Mouse (Mus musculus): ENCODE measurements around the gene Vps37b. TPM values are rescaled to one million over a fixed set of nuclear protein-coding genes. Genes with fewer than 3 reads are reported as not detected.

Vps37b gene
- polyA plus RNA-seq, 1 experiment from 2014 or later = 50.4 TPM

DNA sequence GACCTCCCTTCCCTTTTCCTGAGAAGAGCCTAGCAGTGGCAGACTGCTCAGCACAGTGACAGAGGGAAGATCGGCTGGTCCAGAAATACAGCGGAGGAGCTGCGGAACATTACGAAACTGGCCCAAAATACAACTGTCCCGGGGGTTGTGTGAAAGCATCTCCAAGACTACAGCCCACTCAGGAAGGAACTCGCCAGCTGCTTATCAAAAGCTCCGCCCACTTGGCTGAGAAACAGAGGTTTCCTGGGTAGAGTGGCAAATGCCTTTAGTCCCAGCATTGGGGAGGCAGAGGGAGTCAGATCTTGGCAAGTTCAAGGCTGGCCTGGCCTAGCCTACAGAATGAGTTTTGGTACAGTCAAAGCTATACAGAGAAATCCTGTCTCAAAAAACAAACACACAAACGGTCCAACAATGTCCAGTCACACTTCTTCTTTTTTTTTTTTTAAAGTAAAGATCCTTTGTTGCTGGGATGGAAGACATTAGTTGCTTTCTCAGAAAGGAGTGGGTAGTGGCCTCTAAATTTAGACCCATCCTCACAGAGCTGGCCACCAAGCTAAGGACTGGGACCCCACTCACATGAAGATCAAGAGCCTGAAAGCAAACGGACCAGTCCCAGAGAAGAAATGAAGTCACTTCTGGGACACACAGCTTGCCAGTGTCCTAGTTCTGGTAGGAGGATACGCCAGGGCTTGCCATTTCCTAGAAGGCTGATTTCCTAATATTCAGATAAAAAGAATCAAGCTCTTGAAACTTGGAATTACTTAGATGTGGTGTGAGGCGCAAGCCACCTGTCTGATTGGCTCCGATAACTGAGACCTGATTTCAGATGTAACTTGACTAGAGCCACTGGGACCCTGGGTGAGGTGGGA, 12.5 kb downstream of the Vps37b start:
- H3K4me1 ChIP-seq = peaks cover 79% of the 10 kb centered on the region
- no peak overlapping the region for H3K4me2 ChIP-seq
- H3K9ac ChIP-seq (replicated peaks) = no peak overlapping the region
- no peak overlapping the region for H3K4me3 ChIP-seq (replicated peaks)
- 0 out of 2 replicates have a peak, but pooled peaks cover 3% of the 10 kb centered on the region for H3K36me3 ChIP-seq
- H3K9me3 ChIP-seq (replicated peaks) = no peaks in the 10 kb centered on the region
- ATAC-seq (ENCODE audit: low FRiP score) = peak; percentile 29; the same call in 1 of the 2 replicates
- H3K27me3 ChIP-seq (replicated peaks) = no peaks in the 10 kb centered on the region
- WGBS = 62% methylated on average over 12 of the region's 12 CpGs
- H3K27ac ChIP-seq (replicated peaks) = peak overlapping the region; percentile 66

GRCm38 (mm10) chr5:124018651-124019050, 13.4 kb downstream of the Vps37b start:
- H3K36me3 ChIP-seq = 0 out of 2 replicates have a peak, but pooled peaks cover 3% of the 10 kb centered on the region
- ATAC-seq (ENCODE audit: low FRiP score) = no peak
- peaks cover 79% of the 10 kb centered on the region for H3K4me1 ChIP-seq
- 84% methylated on average over 9 of the region's 9 CpGs for WGBS
- H3K27me3 ChIP-seq (replicated peaks) = no peaks in the 10 kb centered on the region
- no peak overlapping the region for H3K9ac ChIP-seq (replicated peaks)
- H3K4me3 ChIP-seq (replicated peaks) = no peak overlapping the region
- H3K27ac ChIP-seq (replicated peaks) = peak overlapping the region; percentile 66
- H3K9me3 ChIP-seq (replicated peaks) = no peaks in the 10 kb centered on the region
- no peak overlapping the region for H3K4me2 ChIP-seq

GRCm38 (mm10) chr5:124017941-124018340, 14.1 kb downstream of the Vps37b start:
- H3K4me1 ChIP-seq = peaks cover 79% of the 10 kb centered on the region
- no peak overlapping the region for H3K4me2 ChIP-seq

DNA sequence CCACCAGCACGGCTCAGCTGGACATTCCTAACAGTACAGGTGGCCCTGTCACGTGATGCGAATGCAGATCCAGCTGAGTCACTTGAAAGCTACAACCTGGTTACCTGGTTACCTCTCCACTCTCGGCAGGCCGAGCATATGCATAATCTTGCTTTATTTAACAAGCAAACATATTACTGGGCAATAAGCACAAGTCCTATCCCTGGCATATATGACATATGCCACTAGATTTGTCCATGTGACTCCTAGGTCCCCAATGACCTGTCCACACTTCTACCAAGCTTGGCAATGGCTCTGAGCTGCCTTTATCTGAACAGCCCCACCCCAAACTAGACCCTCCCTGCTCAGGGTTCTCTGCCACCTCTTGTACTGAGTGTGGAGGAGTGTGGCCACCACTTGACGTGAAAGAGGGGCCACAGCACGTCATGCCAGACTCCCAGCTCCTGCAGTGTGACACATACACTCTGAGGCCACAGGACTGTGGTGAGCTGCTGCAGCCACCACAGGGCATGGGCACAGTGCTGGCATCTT, 15.7 kb downstream of the Vps37b start:
- no peak overlapping the region for H3K4me3 ChIP-seq (replicated peaks)
- peaks cover 92% of the 10 kb centered on the region for H3K4me1 ChIP-seq
- no peak overlapping the region for H3K4me2 ChIP-seq
- 0 out of 2 replicates have a peak, but pooled peaks cover 3% of the 10 kb centered on the region for H3K36me3 ChIP-seq
- H3K27me3 ChIP-seq (replicated peaks) = no peaks in the 10 kb centered on the region
- no peaks in the 10 kb centered on the region for H3K9me3 ChIP-seq (replicated peaks)
- no peak for ATAC-seq (ENCODE audit: low FRiP score)
- no peak overlapping the region for H3K9ac ChIP-seq (replicated peaks)
- 87% methylated on average over 7 of the region's 7 CpGs for WGBS
- 0 out of 2 replicates have a peak overlapping the region, but pooled peaks have one; percentile 9 for H3K27ac ChIP-seq (replicated peaks)

More at GRCm38 (mm10) chr5:124017941-124018340, 14.1 kb downstream of the Vps37b start:
- 0 out of 2 replicates have a peak, but pooled peaks cover 3% of the 10 kb centered on the region for H3K36me3 ChIP-seq
- H3K4me3 ChIP-seq (replicated peaks) = no peak overlapping the region
- ATAC-seq (ENCODE audit: low FRiP score) = no peak
- no peaks in the 10 kb centered on the region for H3K27me3 ChIP-seq (replicated peaks)
- no peak overlapping the region for H3K9ac ChIP-seq (replicated peaks)
- 80% methylated on average over 9 of the region's 9 CpGs for WGBS
- H3K27ac ChIP-seq (replicated peaks) = no peak overlapping the region
- no peaks in the 10 kb centered on the region for H3K9me3 ChIP-seq (replicated peaks)

- Histone ChIP-seq H3K9ac (replicated peaks) (no peak overlapping the region), H3K4me2 (no peak overlapping the region), H3K4me1 (peaks cover 95% of the 10 kb centered on the region), H3K36me3 (no peaks in the 10 kb centered on the region), H3K4me3 (replicated peaks) (no peak overlapping the region), H3K27me3 (replicated peaks) (no peaks in the 10 kb centered on the region), H3K9me3 (replicated peaks) (no peaks in the 10 kb centered on the region), H3K27ac (replicated peaks) (0 out of 2 replicates have a peak overlapping the region, but pooled peaks have one; percentile 9)
- WGBS = 72% methylated on average over 2 of the region's 2 CpGs
- ATAC-seq (ENCODE audit: low FRiP score) = no peak
These were observed 16.3 kb downstream of the Vps37b start for GRCm38 (mm10) chr5:124015727-124016126.

- Histone ChIP-seq H3K27me3 (replicated peaks) (no peaks in the 10 kb centered on the region), H3K4me3 (replicated peaks) (no peak overlapping the region), H3K36me3 (peaks cover 7% of the 10 kb centered on the region; the same call in 1 of the 2 replicates), H3K27ac (replicated peaks) (peak overlapping the region; percentile 68), H3K9ac (replicated peaks) (no peak overlapping the region), H3K9me3 (replicated peaks) (no peaks in the 10 kb centered on the region), H3K4me2 (peak overlapping the region; percentile 5), H3K4me1 (peaks cover 97% of the 10 kb centered on the region)
- ATAC-seq (ENCODE audit: low FRiP score) = no peak
- WGBS = 5% methylated on average over 11 of the region's 11 CpGs
These were observed 17.2 kb downstream of the Vps37b start for GRCm38 (mm10) chr5:124014791-124015251.

DNA sequence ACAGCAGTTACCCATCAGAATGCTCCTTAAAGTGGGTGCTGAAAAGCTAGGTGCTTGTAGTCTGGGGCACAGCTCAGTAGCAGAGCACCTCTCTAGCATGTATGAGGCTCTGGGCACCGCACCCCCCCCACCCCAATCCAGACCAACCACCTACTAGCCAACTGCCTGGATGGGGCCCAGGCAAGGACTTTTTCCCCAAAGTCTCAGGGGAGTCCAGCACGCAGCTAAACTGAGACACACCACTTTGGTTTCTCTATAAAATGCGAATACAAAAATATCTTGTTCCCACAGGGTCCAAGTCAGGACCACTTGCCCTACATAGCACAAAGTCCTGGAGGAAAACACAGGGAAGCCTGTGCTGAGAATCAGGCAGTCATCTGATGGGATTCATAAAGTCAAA, 17.9 kb downstream of the Vps37b start:
- H3K4me2 ChIP-seq = no peak overlapping the region
- H3K9ac ChIP-seq (replicated peaks) = no peak overlapping the region
- H3K4me3 ChIP-seq (replicated peaks) = no peak overlapping the region
- H3K4me1 ChIP-seq = peaks cover 93% of the 10 kb centered on the region
- no peaks in the 10 kb centered on the region for H3K9me3 ChIP-seq (replicated peaks)
- peaks cover 11% of the 10 kb centered on the region for H3K36me3 ChIP-seq
- H3K27ac ChIP-seq (replicated peaks) = peak overlapping the region; percentile 68
- no peaks in the 10 kb centered on the region for H3K27me3 ChIP-seq (replicated peaks)
- ATAC-seq (ENCODE audit: low FRiP score) = no peak
- WGBS = 73% methylated on average over 3 of the region's 3 CpGs

DNA sequence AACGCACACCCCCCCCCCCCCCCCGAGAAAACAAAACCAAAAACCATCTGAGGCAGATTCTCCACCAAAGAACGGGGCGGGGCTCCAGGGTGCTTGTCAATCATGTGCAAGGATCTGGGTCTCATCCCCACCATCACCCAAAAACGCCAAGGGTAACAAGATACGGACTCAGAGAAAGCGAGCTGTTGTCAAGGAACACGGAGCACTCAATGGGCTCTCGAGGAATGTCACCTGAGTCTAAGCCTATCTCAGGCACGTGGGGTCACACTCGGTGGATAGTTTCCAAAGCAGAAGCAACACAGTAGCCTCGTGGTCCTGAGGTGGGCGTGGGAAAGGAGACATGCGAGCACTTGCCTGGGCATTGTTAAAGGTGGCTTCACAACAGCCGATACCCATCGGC, 18.3 kb downstream of the Vps37b start:
- no peak for ATAC-seq (ENCODE audit: low FRiP score)
- Histone ChIP-seq H3K9me3 (replicated peaks) (no peaks in the 10 kb centered on the region), H3K4me3 (replicated peaks) (no peak overlapping the region), H3K36me3 (peaks cover 13% of the 10 kb centered on the region), H3K27ac (replicated peaks) (peak overlapping the region; percentile 68), H3K9ac (replicated peaks) (no peak overlapping the region), H3K27me3 (replicated peaks) (no peaks in the 10 kb centered on the region), H3K4me2 (no peak overlapping the region), H3K4me1 (peaks cover 89% of the 10 kb centered on the region)
- 86% methylated on average over 16 of the region's 16 CpGs for WGBS

DNA sequence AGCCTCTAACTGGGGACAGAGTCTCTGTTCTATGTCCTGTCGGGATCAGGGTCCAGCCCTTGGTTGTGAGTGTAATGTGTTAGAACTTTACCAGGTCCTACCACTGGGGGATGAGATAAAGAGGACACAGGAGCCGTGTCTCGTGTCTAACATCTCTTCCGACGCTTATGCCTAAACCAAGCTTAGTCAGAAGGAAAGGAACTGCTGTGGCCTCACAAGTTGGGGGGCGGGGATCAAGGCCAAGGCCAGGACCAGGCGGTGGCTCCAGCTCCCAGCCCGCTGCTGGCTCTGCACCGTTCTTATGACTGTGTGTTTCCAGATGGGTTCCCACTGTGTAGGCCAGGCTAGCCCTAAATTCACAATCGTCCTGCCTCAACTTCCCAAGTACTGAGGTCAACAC, 19.2 kb downstream of the Vps37b start:
- no peak for ATAC-seq (ENCODE audit: low FRiP score)
- H3K27me3 ChIP-seq (replicated peaks) = no peaks in the 10 kb centered on the region
- H3K4me1 ChIP-seq = peaks cover 81% of the 10 kb centered on the region
- H3K4me2 ChIP-seq = no peak overlapping the region
- 83% methylated on average over 10 of the region's 10 CpGs for whole genome bisulfite sequencing
- peak overlapping the region; percentile 83 for H3K27ac ChIP-seq (replicated peaks)
- H3K4me3 ChIP-seq (replicated peaks) = no peak overlapping the region
- peaks cover 22% of the 10 kb centered on the region for H3K36me3 ChIP-seq
- no peaks in the 10 kb centered on the region for H3K9me3 ChIP-seq (replicated peaks)
- H3K9ac ChIP-seq (replicated peaks) = no peak overlapping the region

- no peak for ATAC-seq (ENCODE audit: low FRiP score)
- no peak overlapping the region for H3K4me3 ChIP-seq (replicated peaks)
- H3K4me2 ChIP-seq = peak overlapping the region; percentile 46
- H3K36me3 ChIP-seq = peaks cover 31% of the 10 kb centered on the region
- peaks cover 71% of the 10 kb centered on the region for H3K4me1 ChIP-seq
- peak overlapping the region; percentile 83 for H3K27ac ChIP-seq (replicated peaks)
- H3K9ac ChIP-seq (replicated peaks) = no peak overlapping the region; the same call in 1 of the 2 replicates
- no peaks in the 10 kb centered on the region for H3K27me3 ChIP-seq (replicated peaks)
- no peaks in the 10 kb centered on the region for H3K9me3 ChIP-seq (replicated peaks)
- WGBS = 8% methylated on average over 8 of the region's 8 CpGs
These were observed 20.1 kb downstream of the Vps37b start for GRCm38 (mm10) chr5:124011927-124012326.

- H3K9me3 ChIP-seq (replicated peaks) = no peaks in the 10 kb centered on the region
- peak overlapping the region; percentile 46 for H3K4me2 ChIP-seq
- H3K36me3 ChIP-seq = peaks cover 40% of the 10 kb centered on the region
- H3K27ac ChIP-seq (replicated peaks) = peak overlapping the region; percentile 83
- peak overlapping the region; percentile 40; the same call in 1 of the 2 replicates for H3K9ac ChIP-seq (replicated peaks)
- ATAC-seq (ENCODE audit: low FRiP score) = peak; percentile 52
- H3K4me3 ChIP-seq (replicated peaks) = no peak overlapping the region; the same call in 1 of the 2 replicates
- peaks cover 63% of the 10 kb centered on the region for H3K4me1 ChIP-seq
- H3K27me3 ChIP-seq (replicated peaks) = no peaks in the 10 kb centered on the region
- 9% methylated on average over 19 of the region's 19 CpGs for WGBS
These were observed 21.0 kb downstream of the Vps37b start for GRCm38 (mm10) chr5:124010910-124011655.
